Mouse (Mus musculus): ENCODE results near the gene Kcnc3.

Gene Kcnc3

DNA sequence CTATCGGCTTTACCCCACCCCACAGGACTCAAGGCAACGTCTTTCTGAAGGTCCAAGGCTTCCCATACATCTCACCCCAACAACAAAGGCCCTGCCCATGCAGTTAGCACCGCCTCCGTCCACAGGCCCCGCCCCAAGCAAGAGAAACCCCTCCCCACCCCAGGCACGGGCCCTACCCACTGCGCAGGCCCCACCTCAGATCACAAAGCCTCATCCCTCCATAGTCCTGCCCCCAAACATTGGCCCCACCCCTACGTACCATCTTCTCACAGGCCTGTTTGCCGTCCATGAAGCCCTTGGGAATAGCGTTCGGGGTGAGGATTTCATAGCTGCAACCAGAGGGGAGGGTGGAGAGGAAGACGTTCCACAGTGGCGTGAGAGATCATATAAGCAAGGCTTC, 42.2 kb downstream of the Kcnc3 start:
- no peak for DNase-seq

DNA sequence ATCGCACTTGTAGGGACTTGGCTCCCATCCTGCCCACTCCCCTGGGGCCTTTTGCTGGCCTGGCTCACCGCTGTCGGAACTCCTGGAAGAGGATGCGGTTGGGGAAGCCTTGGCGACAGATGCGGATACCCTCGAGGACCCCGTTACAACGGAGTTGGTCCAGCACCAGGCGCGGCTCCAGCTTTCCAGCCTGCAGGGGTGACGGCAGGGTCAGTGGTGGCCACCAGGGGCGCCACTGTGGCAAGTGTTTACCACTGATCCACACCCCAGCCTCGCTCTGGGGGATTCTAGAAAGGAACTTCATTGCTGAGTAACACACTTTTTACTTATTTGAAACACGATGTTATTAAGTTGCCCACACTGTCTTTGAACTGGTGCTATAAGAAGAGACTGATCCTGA, 42.9 kb downstream of the Kcnc3 start:
- DNase-seq, result peak; percentile 45

DNA sequence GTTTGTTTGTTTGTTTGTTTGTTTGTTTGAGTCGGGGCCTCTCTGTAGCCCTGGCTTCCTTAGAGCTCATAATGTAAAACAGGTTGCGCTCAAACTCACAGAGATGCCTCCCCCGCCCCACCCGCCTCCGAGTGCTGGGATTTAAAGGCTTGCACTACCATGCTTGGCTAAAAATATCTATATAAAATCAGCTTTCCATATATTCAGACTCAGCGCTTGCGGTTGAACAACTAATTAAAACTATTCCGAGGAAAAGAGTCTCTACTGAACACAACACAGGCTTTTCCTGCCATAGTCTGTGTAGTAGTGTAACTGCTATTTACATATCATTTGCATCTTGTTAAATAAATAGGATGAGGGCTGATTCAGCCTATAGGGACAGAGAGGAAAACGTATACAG, 46.2 kb downstream of the Kcnc3 start:
- DNase-seq, result no peak

DNA sequence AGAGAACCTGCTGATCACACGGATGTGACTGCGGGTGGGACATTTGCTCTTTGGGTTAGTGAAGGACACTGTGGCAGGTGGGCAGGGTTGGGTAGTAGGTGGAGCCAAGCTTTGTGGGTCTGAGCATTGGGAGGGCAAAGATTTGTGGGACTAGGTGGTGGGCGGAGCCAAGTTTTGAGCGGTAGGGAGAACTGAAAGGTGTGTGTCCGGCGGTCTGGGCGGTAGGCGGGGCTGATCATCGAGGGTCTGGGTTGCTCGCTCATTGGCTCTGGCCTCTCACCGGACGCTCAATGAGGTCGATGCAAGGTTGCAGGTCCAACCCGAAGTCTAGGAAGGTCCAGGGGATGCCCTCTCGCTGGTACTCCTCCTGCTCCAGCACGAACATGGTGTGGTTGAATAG, 48.2 kb downstream of the Kcnc3 start:
- no peak for DNase-seq

DNA sequence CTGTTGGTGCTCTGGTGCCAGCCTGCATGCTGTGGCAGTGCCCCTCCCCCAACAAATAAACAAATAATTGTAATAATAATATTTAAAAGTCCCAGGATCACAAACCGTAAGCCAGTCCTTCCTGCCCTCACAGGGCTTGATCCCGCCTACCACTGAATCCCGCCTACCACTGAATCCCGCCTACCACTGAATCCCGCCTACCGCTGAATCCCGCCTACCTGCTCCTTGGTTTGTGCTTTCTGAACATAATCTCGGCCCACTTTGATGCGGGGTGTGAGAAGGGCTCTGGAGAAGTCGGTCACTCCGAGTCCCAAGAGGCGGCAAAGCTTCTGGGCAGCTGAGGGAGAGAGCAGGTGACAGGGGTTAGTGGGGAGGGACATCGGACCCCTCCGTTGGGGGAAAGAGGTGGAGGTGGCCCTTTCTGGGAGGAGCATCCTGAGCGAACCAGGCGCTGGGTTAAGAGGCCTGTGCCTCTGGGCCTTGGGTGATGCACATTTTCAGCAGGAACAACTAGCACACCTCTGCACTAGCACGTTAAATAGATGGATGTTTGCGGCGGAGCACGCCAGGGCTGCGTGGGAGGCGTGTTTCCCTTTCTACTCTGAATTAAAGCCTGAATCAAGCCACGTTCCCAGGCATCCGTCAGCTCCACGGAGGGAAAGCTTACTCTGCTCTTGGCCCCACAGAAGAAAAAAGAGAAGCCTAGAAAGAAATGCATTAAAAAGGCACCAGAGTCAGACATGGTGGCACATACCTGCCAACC, 50.6 kb downstream of the Kcnc3 start:
- peak; percentile 39 for DNase-seq

DNA sequence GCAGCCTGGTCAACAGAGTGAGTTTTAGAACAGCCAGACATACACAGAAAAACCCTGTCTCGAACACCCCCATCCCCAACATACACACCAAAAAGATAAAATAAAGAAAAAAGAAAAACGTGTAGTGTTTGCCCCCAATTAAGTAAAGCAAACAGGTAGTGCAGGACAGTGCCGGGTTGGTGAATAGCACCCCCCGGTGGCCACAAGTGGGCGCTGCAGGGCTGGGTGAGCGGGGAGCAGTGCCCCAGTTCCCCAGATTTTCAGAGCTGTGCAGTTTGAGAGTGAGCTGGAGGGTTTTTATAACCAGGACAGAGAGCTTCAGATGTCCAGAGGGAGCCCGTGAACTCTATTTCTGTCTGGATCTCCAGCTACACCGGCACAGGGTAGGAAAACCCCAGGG, 51.4 kb downstream of the Kcnc3 start:
- peak; percentile 38 for DNase-seq

DNA sequence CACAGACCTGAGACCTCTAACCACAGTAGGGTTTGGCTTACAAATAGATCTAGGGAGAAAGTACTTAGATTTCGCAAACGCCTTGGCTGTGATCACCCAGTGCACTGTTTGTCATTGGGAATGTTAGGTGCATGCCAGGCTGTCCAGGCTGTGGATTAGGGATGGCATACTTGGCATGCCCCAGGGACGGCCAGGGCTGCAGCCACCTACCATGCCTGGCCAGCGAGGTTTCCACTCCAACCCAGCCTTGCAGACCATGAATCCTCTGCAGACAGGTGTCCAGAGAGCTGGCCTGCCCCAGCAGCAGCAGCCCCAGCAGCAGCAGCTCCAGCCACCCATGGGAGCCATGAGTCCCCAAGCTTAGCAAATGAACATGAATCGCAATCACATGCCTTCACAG, 54.8 kb downstream of the Kcnc3 start:
- DNase-seq, result no peak

DNA sequence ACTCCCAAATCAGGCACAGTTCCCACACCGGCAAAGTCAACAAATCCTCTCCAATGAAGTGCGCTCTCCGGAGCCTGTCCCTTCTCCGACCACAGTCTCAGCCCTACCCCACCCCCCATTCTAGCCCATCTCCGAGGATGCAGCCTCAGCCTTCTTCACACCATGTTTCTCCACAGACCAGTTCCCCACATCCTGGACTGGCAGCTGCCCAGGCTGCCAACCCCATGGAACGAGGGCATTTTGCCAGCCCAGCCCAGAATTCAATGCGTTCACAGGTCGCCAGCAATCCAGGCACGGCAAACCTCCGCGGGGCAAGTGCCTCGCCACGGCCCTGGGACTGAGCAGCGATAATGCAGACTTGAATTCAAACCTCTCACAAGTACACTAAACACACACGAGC, 55.5 kb downstream of the Kcnc3 start:
- peak; percentile 45 for DNase-seq

DNA sequence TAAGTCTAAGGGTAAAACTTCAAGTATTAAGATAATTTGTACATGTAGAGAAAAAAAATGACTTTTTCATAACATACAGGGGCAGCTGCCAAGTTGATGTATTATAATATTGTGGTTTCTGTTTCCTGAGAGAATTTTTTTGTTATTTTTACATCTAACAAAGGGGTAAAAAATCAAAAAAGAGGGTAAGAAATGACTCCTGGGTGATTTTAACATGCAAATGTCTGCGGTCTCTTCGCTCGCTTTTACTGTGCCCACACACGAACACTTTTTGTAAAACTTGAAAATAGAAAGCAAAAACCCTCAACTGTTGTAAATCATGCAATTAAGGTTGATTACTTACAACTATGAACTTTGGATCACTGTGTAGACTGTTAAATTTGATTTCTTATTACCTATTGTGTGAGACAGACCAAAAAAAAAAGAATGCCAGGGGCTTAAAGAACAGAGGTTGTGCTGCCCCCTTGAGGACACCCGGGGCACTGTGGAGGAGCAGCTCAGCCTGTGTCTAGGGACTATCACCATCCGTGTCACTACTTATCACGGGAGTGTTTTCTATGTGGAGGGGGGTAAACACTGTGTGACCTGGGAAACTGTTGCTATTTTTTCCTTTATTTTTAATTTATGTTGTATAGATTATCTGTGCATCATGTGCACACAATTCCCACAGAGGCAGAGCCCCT, 56.7 kb downstream of the Kcnc3 start:
- DNase-seq, result peak; percentile 79

DNA sequence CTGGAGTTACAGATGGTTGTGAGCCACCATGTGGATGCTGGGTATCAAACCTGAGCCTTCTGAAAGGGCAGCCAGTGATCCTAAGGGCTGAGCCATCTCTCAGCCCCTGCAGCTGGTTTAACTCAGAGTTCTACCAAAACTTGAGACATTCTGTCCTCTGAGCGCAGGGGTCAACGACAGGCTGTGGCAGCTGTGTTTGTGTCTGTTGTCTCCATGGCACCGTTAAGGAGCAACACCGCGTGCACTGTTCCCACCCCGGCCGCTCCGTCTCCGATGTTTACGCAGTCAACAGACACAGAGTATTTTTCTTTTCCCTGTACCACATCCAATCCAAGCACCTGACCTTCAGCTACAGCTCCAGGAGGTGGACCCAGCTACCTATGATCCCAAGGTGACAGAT, 57.3 kb downstream of the Kcnc3 start:
- no peak for DNase-seq

DNA sequence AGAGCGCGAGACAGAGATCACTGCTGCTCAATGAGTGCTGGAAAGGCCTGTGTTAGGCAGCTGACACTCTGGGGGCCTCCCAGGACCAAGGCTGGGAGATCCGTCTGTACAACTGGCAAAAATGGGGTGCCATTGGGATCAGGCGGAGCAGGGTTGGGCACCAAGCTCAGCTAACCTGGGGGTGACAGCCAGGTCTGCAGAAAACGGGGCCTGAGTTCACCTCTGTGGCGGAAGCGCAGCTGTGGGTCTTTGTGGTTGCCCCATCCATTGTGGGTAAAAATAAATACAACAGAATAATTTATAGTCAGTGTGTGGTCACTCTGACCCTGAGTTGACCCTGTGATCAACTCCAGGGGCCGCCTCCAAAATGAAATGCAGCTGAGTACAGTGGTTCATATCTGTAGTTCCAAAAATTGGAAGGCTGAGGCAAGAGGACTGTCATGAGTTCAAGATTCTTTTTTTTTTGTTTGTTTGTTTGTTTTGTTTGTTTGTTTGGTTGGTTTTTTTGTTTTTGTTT, 58.7 kb downstream of the Kcnc3 start:
- no peak for DNase-seq

DNA sequence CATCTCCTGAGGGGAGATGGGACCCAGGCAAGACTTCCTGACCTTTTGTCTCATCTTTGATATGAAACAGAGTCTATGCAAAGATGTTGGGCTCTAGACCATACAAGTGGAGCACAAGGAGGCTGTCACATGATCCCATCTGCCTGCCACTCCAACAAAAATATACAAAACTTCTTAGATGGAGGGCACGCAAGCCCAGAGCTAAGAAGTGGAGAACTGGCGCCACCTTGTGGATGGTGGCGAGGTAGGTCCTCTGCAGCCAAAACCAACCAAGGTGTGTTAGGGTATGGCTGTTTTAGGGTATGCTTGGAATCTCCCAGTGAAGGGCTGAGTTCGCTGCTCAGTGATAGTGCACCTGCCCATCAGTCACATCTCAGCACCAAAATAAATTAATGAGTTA, 59.5 kb downstream of the Kcnc3 start:
- DNase-seq, result peak; percentile 71

DNA sequence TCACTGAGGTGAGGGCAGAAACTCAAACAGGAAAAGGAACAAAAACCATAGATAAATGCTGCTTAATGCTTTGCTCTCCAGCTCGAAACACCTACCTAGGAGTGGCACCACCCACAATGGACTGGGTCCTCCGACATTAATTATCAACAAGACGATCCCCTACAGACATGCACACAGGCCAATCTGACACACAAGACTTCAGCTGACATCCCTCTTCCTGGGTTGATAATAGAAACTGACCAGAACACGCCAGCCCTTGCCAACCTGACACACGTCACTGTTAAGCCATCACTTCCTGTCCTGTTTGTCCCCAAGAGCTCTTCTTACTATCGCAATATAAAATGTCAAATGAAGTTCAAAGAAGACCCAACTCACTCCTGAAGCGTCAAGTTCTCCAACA, 61.0 kb downstream of the Kcnc3 start:
- DNase-seq, result no peak

DNA sequence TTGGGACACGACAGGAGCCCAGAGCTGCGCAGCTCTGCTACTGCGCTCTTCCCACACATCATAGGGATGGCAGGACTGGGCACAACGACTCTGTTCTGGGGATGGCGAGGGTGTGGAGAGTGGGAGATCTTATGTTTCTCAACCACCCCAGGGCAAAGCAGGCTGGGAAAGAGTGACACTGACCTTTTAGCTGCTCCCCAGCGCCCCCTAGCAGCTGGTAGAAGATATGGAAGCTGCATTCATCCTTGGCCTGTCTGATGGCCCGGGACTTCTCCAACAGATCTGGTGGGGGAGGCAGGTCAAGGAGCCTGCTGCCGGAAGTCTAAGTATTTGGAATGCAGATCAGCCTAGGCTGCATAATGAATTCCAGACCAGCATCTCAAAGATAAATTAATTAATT, 63.3 kb downstream of the Kcnc3 start:
- DNase-seq, result peak; percentile 62

Data from retina, postnatal 1 day (tissue).